Mouse (Mus musculus) CH12.LX (cell line): ENCODE data around the gene Zfyve27. TPM values are rescaled to one million over a fixed set of nuclear protein-coding genes. Genes with fewer than 3 reads are reported as not detected.

Source experiments
- DNase-seq: peaks from one replicate; pipeline ENCODE4 v3.0.0-alpha.2; 2013; ENCODE audit errors: extremely low read depth
- H3K27ac ChIP-seq: 2 replicates; pipeline ENCODE4 v1.5.1; 2012; ENCODE audit warnings: low read depth, mild to moderate bottlenecking, control low read depth, moderate library complexity; ENCODE audit not compliant: insufficient read depth
- H3K27me3 ChIP-seq: replicated peaks from 2 replicates; pipeline ENCODE3; 2012; ENCODE audit warnings: inconsistent platforms
- H3K36me3 ChIP-seq, 2 experiments: replicated peaks in 1 of 2; 2 replicates each; pipeline versions ENCODE3 to v1.6.1; 2012; ENCODE audit warnings: inconsistent platforms in 1 of 2, low read length in 1 of 2, mild to moderate bottlenecking in 1 of 2, mixed read lengths in 1 of 2, moderate library complexity in 1 of 2; ENCODE audit not compliant: control insufficient read depth in 1 of 2, insufficient read depth in 1 of 2
- H3K4me1 ChIP-seq, 2 experiments: 2 replicates each; pipeline ENCODE4 v1.6.1; 2012; ENCODE audit warnings: inconsistent platforms in 1 of 2, moderate library complexity in 1 of 2; ENCODE audit not compliant: insufficient read depth in 2 of 2, control insufficient read depth in 1 of 2
- H3K4me2 ChIP-seq: 2 replicates; pipeline ENCODE4 v1.6.1; 2012; ENCODE audit warnings: low read depth, mild to moderate bottlenecking, control low read depth; ENCODE audit not compliant: poor library complexity, insufficient read depth, severe bottlenecking
- H3K4me3 ChIP-seq, 3 experiments: fragments of 150-350 bp in 1 of 3; sonication (generic) in 1 of 3; replicated peaks in 1 of 3; 2 replicates each; pipeline versions ENCODE3 to v1.5.1; 2011 to 2012; ENCODE audit warnings: low read depth in 2 of 3, low read length in 2 of 3, mild to moderate bottlenecking in 2 of 3, moderate library complexity in 2 of 3, control low read depth in 1 of 3, improper control_type of control experiment in 1 of 3, inconsistent platforms in 1 of 3, mixed read lengths in 1 of 3; ENCODE audit not compliant: poor library complexity in 1 of 3
- H3K79me2 ChIP-seq: replicated peaks from 2 replicates; pipeline ENCODE4 v1.6.1; 2012; ENCODE audit warnings: mild to moderate bottlenecking, moderate library complexity; ENCODE audit not compliant: control insufficient read depth, poor library complexity, insufficient read depth, severe bottlenecking; ENCODE audit errors: extremely low read depth
- H3K9ac ChIP-seq: 2 replicates; pipeline ENCODE4 v1.6.1; 2012; ENCODE audit warnings: low read depth, mild to moderate bottlenecking, control low read depth, moderate library complexity; ENCODE audit not compliant: insufficient read depth
- H3K9me3 ChIP-seq: replicated peaks from 2 replicates; pipeline ENCODE3; 2012; ENCODE audit warnings: low read length, inconsistent platforms, mixed read lengths
- BHLHE40 ChIP-seq: IDR thresholded peaks from 2 replicates; pipeline ENCODE4 v1.6.1; 2011; ENCODE audit warnings: mild to moderate bottlenecking, low read depth, low read length, improper control_type of control experiment
- CHD1 ChIP-seq: IDR thresholded peaks from 2 replicates; pipeline ENCODE4 v1.6.1; 2012; ENCODE audit warnings: low read depth, low read length, improper control_type of control experiment, inconsistent platforms
- CHD2 ChIP-seq: IDR thresholded peaks from 2 replicates; pipeline ENCODE4 v1.6.1; 2011; ENCODE audit warnings: low read length, improper control_type of control experiment
- CTCF ChIP-seq, 2 experiments: IDR thresholded peaks in 1 of 2; conservative IDR thresholded peaks in 1 of 2; 2 replicates each; pipeline ENCODE4 v1.5.1; 2011 to 2012; ENCODE audit warnings: low read depth in 2 of 2, low read length in 2 of 2, improper control_type of control experiment in 1 of 2, inconsistent platforms in 1 of 2, mild to moderate bottlenecking in 1 of 2, moderate library complexity in 1 of 2
- GABPA ChIP-seq: IDR thresholded peaks from 2 replicates; pipeline ENCODE4 v1.6.1; 2012; ENCODE audit warnings: low read depth, low read length, improper control_type of control experiment, inconsistent platforms; ENCODE audit not compliant: insufficient replicate concordance
- HCFC1 ChIP-seq: IDR thresholded peaks from 2 replicates; pipeline ENCODE4 v1.6.1; 2012; ENCODE audit warnings: low read depth, mild to moderate bottlenecking, inconsistent platforms, low read length, improper control_type of control experiment
- JUN ChIP-seq: IDR thresholded peaks from 2 replicates; pipeline ENCODE4 v1.6.1; 2011; ENCODE audit warnings: low read depth, mild to moderate bottlenecking, low read length, improper control_type of control experiment, moderate library complexity; ENCODE audit not compliant: insufficient read depth
- JUND ChIP-seq: conservative IDR thresholded peaks from 2 replicates; pipeline ENCODE4 v1.6.1; 2011; ENCODE audit warnings: low read depth, low read length, improper control_type of control experiment
- KAT2A ChIP-seq: IDR thresholded peaks from 2 replicates; pipeline ENCODE4 v1.6.1; 2012; ENCODE audit warnings: low read length, improper control_type of control experiment, inconsistent platforms; ENCODE audit not compliant: insufficient replicate concordance
- MAFK ChIP-seq: IDR thresholded peaks from 2 replicates; pipeline ENCODE4 v1.6.1; 2011; ENCODE audit warnings: low read length, improper control_type of control experiment; ENCODE audit not compliant: insufficient replicate concordance
- MAX ChIP-seq: IDR thresholded peaks from 2 replicates; pipeline ENCODE4 v1.6.1; 2011; ENCODE audit warnings: low read length, improper control_type of control experiment
- MAZ ChIP-seq: IDR thresholded peaks from 2 replicates; pipeline ENCODE4 v1.6.1; 2012; ENCODE audit warnings: low read depth, mild to moderate bottlenecking, inconsistent platforms, low read length, improper control_type of control experiment, moderate library complexity
- MEF2A ChIP-seq: IDR thresholded peaks from 2 replicates; pipeline ENCODE4 v1.6.1; 2014; ENCODE audit warnings: low read depth, mild to moderate bottlenecking, inconsistent platforms, low read length, improper control_type of control experiment, borderline replicate concordance
- NRF1 ChIP-seq: IDR thresholded peaks from 2 replicates; pipeline ENCODE4 v1.6.1; 2014; ENCODE audit warnings: low read depth, mild to moderate bottlenecking, inconsistent platforms, low read length, improper control_type of control experiment, moderate library complexity
- PAX5 ChIP-seq: IDR thresholded peaks from 2 replicates; pipeline ENCODE4 v1.6.1; 2012; ENCODE audit warnings: low read length, inconsistent platforms, mixed read lengths
- POLR2AphosphoS2 ChIP-seq: IDR thresholded peaks from 2 replicates; pipeline ENCODE4 v1.6.1; 2011; ENCODE audit warnings: low read depth, low read length, improper control_type of control experiment
- RAD21 ChIP-seq: IDR thresholded peaks from 2 replicates; pipeline ENCODE4 v1.6.1; 2011; ENCODE audit warnings: low read depth, mild to moderate bottlenecking, low read length, improper control_type of control experiment, moderate library complexity
- SIN3A ChIP-seq: IDR thresholded peaks from 2 replicates; pipeline ENCODE4 v1.6.1; 2012; ENCODE audit warnings: low read length, improper control_type of control experiment, inconsistent platforms
- TBP ChIP-seq: conservative IDR thresholded peaks from 2 replicates; pipeline ENCODE4 v1.6.1; 2011; ENCODE audit warnings: low read depth, low read length, improper control_type of control experiment
- TCF12 ChIP-seq: IDR thresholded peaks from 2 replicates; pipeline ENCODE4 v1.6.1; 2014; ENCODE audit warnings: low read depth, mild to moderate bottlenecking, inconsistent platforms, low read length, improper control_type of control experiment
- UBTF ChIP-seq: IDR thresholded peaks from 2 replicates; pipeline ENCODE4 v1.6.1; 2012; ENCODE audit warnings: low read depth, mild to moderate bottlenecking, inconsistent platforms, low read length, improper control_type of control experiment, moderate library complexity
- USF1 ChIP-seq: IDR thresholded peaks from 2 replicates; pipeline ENCODE4 v1.6.1; 2014; ENCODE audit warnings: low read depth, mild to moderate bottlenecking, inconsistent platforms, low read length, improper control_type of control experiment
- USF2 ChIP-seq: conservative IDR thresholded peaks from 2 replicates; pipeline ENCODE4 v1.6.1; 2011; ENCODE audit warnings: low read depth, low read length, improper control_type of control experiment
- ZC3H11A ChIP-seq: IDR thresholded peaks from 2 replicates; pipeline ENCODE4 v1.6.1; 2012; ENCODE audit warnings: low read depth, mild to moderate bottlenecking, inconsistent platforms, low read length, improper control_type of control experiment
- ZKSCAN1 ChIP-seq: IDR thresholded peaks from 2 replicates; pipeline ENCODE4 v1.6.1; 2012; ENCODE audit warnings: low read depth, inconsistent platforms, low read length, improper control_type of control experiment, borderline replicate concordance
- ZMIZ1 ChIP-seq: IDR thresholded peaks from 2 replicates; pipeline ENCODE4 v1.6.1; 2012; ENCODE audit warnings: low read depth, mild to moderate bottlenecking, inconsistent platforms, low read length, improper control_type of control experiment
- dilution Hi-C: fragments of 300-500 bp; cut with MboI; formaldehyde crosslinking; loops from 2 replicates; pipeline ENCODE4 v1.14.3; 2020; ENCODE audit warnings: low sequenced_read_pairs; ENCODE audit not compliant: extremely low pct_unique_long_range_greater_than_20kb, extremely low pct_ligation_motif_present
- in situ Hi-C: fragments of 300-500 bp; cut with MboI; formaldehyde crosslinking; loops from 3 replicates; pipeline ENCODE4 v1.14.3; 2019; ENCODE audit warnings: low sequenced_read_pairs, low pct_ligation_motif_present, low pct_unique_long_range_greater_than_20kb, mixed read lengths
- polyA plus RNA-seq: library from polyadenylated mRNA; unstranded; fragments of >175 nt; gene quantifications from 2 replicates; pipeline ENCODE4 v1.2.1, GENCODE M21; 2012; ENCODE audit warnings: low read depth; ENCODE audit not compliant: insufficient read length
- total RNA-seq, 2 experiments: library from RNA; depleted of rRNA; stranded (reverse); fragments of 300-350 nt in 1 of 2; fragments of >200 nt in 1 of 2; gene quantifications; 2 replicates each; pipeline ENCODE4 v1.2.3; 2012 to 2014

The Zfyve27 gene
- total and polyA plus RNA-seq, 3 experiments = 11.4 to 19.2 (median 16.2) TPM

DNA sequence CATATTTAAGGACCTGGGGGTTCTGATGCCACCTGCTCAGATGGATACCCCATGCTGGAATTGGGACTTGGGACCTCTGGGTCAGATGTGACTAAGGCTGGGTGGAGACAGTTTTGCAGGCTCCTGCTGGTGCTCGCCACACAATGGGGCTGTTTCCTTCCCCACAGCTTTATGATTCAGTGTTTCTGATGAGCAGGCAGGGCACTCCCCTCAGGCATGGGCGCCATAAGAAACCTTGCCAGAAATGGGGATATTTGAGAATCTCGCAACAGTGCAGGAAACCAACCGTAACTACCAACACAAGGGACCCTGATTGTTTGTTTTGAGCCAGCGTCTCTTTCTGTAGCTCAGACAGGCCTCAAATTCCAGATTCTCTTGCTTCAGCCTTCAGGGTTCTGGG, 32.6 kb upstream of the Zfyve27 start:
- no peak for DNase-seq
- in situ Hi-C loops (no loop called here), dilution Hi-C loops (no loop called here)
- H3K9me3 ChIP-seq = no peaks in the 10 kb centered on the region
- H3K79me2 ChIP-seq = no peaks in the 10 kb centered on the region
- H3K9ac ChIP-seq = no peak overlapping the region
- peaks cover 0 to 2% of the 10 kb centered on the region in 2 experiments for H3K36me3 ChIP-seq
- no peak overlapping the region for H3K4me3 ChIP-seq
- peaks cover 10 to 31% of the 10 kb centered on the region in 2 experiments for H3K4me1 ChIP-seq
- TF ChIP-seq CTCF (conservative IDR thresholded peaks at IDR 0.05 in 1 of 2, IDR thresholded peaks at IDR 0.05 in 1 of 2; ENCODE audit: low read depth in 2 of 2, low read length in 2 of 2) (no peak), GABPA (no peak), USF1 (no peak), CHD1 (no peak), PAX5 (no peak), TCF12 (no peak), ZKSCAN1 (no peak), ZC3H11A (no peak), MAZ (no peak), POLR2AphosphoS2 (no peak), JUND (no peak), MAFK (no peak), NRF1 (no peak), SIN3A (no peak), MAX (no peak), RAD21 (no peak), UBTF (no peak), CHD2 (no peak), HCFC1 (no peak)
- no peak overlapping the region for H3K27ac ChIP-seq
- H3K4me2 ChIP-seq = no peak overlapping the region
- no peaks in the 10 kb centered on the region for H3K27me3 ChIP-seq

DNA sequence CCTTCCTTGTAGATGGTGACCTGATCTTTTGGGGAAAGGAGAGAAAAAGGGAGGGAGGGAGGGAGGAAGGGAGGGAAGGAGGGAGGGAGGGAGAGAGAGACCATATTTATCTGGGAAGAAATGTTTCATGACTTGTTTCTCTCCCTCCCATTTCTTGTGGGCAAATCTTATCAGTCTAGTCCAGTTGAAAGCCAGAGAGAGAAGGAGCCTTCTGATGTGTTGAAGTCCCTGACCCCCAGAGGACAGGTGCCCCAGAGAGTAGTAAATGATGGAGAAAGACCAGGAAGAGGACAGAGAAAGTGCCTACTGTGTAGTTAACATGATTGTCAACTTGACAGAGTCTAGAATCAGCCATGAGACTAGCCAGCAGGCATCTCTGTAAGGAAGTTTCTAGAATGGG, 28.7 kb upstream of the Zfyve27 start:
- H3K27ac ChIP-seq = no peak overlapping the region
- in situ Hi-C loops (no loop called here), dilution Hi-C loops (no loop called here)
- H3K36me3 ChIP-seq = no peaks in the 10 kb centered on the region
- no peak overlapping the region for H3K9ac ChIP-seq
- H3K27me3 ChIP-seq = no peaks in the 10 kb centered on the region
- H3K4me1 ChIP-seq = peaks cover 4 to 19% of the 10 kb centered on the region in 2 experiments; a peak in 3 of 4 replicates
- H3K79me2 ChIP-seq = no peaks in the 10 kb centered on the region
- no peaks in the 10 kb centered on the region for H3K9me3 ChIP-seq
- no peak overlapping the region for H3K4me3 ChIP-seq
- TF ChIP-seq NRF1 (no peak), BHLHE40 (no peak), USF2 (no peak), MEF2A (no peak), JUND (no peak), KAT2A (no peak), JUN (no peak), ZKSCAN1 (no peak), TBP (no peak), ZC3H11A (no peak), ZMIZ1 (no peak)
- no peak overlapping the region for H3K4me2 ChIP-seq
- no peak for DNase-seq
